Mouse (Mus musculus): ENCODE results near the gene Polrmt. TPM values are rescaled to one million over a fixed set of nuclear protein-coding genes. Genes with fewer than 3 reads are reported as not detected.
A peak's percentile ranks its signal among the peaks of the same experiment; 100 is the strongest.

The Polrmt gene
- polyA plus RNA-seq (2015; fragmentation: Nextera tagmentation; extraction: Ambion mirVana), result 46.2 and 47.8 TPM in 2 replicates

DNA sequence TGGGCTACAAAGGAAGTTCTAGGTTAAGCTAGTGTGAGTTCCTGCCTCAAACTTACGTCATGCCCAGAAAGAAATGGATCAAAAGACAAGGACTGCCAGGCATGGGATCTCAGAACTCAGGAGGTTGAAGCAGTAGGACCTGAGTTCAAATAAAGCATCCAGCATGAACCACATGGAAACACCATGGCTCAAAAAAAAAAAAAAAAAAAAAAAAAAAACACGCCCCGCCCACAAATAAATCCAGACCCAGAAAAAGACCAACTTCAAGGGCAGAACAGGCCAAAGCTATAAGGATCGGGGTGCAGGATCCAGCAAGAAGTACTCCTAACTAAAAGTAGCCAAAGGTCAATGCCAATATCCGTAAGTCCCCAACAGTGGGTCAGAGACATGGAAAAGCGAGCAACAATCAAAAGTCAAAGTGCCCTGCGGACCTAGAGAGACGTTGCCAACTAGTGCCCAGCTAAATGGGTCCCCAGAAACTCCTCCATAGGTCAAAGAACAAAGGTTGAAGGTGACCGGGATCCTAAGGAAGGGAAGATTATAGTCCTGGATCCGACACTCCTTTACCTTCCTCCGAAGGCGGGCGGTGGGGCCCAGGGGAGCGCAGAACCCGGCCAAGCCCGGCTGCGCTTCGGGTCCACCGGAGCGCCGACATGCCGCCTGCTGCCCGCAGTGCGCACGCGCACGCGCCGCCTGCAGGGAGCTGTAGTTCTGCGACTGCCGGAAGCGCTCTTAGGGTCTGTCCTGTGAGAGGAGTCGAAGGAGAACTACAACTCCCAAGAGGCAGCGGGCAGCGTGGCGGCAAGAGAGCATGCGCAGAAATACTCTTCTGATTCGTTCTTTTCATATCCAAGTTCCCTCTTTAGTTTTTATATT lies at the start of gene Polrmt:
Polrmt (minus strand) TSS at position 684 of the 876 bp plus-strand sequence.
- WGBS, result 1% methylated on average over 38 of the region's 38 CpGs
- ATAC-seq (ENCODE audit: low read depth), result peak; percentile 98
- Histone ChIP-seq H3K27ac (ENCODE audit: low read length) (no peak within 1 kb of the TSS), H3K9ac (ENCODE audit: low read length) (peak within 1 kb of the TSS; percentile 82), H3K27me3 (ENCODE audit: control insufficient read depth, insufficient read depth, low read depth, low read length) (no peaks in the 10 kb centered on the region), H3K4me3 (ENCODE audit: low read length) (peak within 1 kb of the TSS; percentile 77), H3K4me2 (ENCODE audit: low read depth, low read length) (peak within 1 kb of the TSS; percentile 72), H3K4me1 (replicated peaks; ENCODE audit: control insufficient read depth, insufficient read depth, low read length) (peaks cover 6% of the 10 kb centered on the region), H3K36me3 (ENCODE audit: control insufficient read depth, insufficient read depth, low read length) (peaks cover 19% of the 10 kb centered on the region), H3K9me3 (ENCODE audit: control insufficient read depth, low read length) (no peaks in the 10 kb centered on the region; the same call in 1 of the 2 replicates)

DNA sequence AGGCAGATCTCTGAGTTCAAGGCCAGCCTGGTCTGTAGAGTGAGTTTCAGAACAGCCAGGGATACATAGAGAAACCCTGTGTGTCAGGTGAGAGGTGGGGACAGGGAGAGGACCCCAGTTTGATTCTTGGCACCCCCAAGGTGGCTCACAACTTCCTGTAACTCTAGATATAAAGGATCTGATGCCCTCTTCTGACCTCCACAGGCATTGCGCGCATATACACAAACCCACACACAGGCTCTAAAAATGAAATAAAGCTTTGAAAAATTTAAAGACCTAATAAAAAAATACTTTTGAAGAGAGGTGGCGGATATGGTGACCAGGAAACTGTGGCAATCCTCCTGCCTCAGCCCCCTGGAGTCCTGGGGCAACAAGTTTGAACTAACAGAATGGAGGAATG lies 49.5 kb upstream of the Polrmt start:
- ATAC-seq (ENCODE audit: low read depth), result no peak
- no peak overlapping the region for H3K4me3 ChIP-seq (ENCODE audit: low read length)
- no peaks in the 10 kb centered on the region for H3K9me3 ChIP-seq (ENCODE audit: control insufficient read depth, low read length)
- H3K27me3 ChIP-seq (ENCODE audit: control insufficient read depth, insufficient read depth, low read depth, low read length), result no peaks in the 10 kb centered on the region
- no peak overlapping the region for H3K27ac ChIP-seq (ENCODE audit: low read length)
- H3K4me2 ChIP-seq (ENCODE audit: low read depth, low read length), result no peak overlapping the region
- peaks cover 12% of the 10 kb centered on the region for H3K4me1 ChIP-seq (replicated peaks; ENCODE audit: control insufficient read depth, insufficient read depth, low read length)
- no peaks in the 10 kb centered on the region for H3K36me3 ChIP-seq (ENCODE audit: control insufficient read depth, insufficient read depth, low read length)
- no peak overlapping the region for H3K9ac ChIP-seq (ENCODE audit: low read length)
- 94% methylated on average over 3 of the region's 3 CpGs for WGBS

DNA sequence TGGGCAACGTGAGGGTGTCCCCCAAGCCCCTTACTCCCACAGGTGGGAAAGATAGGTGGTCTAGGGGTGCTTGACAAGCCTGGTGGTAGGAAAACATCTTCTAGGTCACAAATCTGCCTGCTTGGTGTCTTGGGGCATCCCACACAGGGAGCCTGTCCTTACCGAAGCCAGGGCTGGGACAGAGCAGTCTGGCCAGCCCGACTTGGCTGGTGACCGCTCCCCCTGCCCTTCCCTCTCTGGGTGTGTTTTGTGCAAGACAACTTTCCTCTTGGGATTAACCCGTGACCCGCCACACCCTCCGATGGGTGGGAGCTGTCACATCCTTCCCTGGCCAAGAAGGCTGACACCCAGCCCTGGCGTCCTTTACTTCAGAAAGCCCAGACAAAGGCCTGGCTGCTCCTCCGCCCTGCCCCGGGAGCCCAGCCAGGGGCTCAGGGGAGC lies 48.1 kb upstream of the Polrmt start:
- peak overlapping the region; percentile 71 for H3K27ac ChIP-seq (ENCODE audit: low read length)
- no peaks in the 10 kb centered on the region for H3K9me3 ChIP-seq (ENCODE audit: control insufficient read depth, low read length)
- no peaks in the 10 kb centered on the region for H3K27me3 ChIP-seq (ENCODE audit: control insufficient read depth, insufficient read depth, low read depth, low read length)
- H3K4me3 ChIP-seq (ENCODE audit: low read length), result peak overlapping the region; percentile 94
- peak overlapping the region; percentile 97 for H3K9ac ChIP-seq (ENCODE audit: low read length)
- ATAC-seq (ENCODE audit: low read depth), result peak; percentile 52
- H3K36me3 ChIP-seq (ENCODE audit: control insufficient read depth, insufficient read depth, low read length), result no peaks in the 10 kb centered on the region
- peaks cover 12% of the 10 kb centered on the region for H3K4me1 ChIP-seq (replicated peaks; ENCODE audit: control insufficient read depth, insufficient read depth, low read length)
- 12% methylated on average over 10 of the region's 10 CpGs for WGBS
- H3K4me2 ChIP-seq (ENCODE audit: low read depth, low read length), result peak overlapping the region; percentile 96

DNA sequence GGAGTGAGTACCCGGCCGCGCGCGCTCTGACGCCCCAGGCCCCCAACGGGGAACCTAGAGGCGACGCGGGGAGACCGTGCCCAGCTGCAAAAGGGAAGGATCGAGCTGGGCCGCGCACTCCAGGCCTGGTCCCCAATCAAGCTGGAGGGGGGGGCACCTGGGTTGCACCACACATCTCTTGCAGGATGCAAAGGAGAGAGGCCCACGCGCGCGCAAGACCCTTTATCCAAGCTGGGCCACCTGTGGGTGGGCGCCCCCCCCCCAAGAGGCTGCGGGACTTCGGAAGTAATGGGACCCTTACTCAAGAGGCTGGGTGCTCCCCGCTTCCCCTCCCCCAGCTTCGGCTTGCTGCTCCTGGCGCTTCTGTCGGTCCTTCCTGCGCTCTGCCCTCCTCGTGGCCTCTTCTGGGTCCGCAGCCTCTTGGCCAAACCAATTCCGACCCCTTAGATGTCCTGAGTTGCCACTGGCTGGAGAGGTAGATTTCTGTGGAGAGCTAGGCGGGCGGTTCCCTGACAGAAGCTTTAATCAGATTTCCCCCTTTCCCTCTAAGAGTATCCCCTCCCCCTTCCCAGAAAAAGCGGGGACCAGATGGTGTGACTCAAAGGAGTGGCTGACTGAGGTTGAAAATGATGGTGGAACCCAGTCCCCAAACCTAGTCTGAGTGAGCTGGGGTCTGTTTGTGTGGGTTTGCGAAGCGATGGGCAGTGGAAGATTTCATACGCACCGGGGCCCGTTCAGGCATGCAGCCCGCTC lies 47.5 kb upstream of the Polrmt start:
- 2% methylated on average over 32 of the region's 38 CpGs for WGBS
- Histone ChIP-seq H3K4me1 (replicated peaks; ENCODE audit: control insufficient read depth, insufficient read depth, low read length) (peaks cover 12% of the 10 kb centered on the region), H3K36me3 (ENCODE audit: control insufficient read depth, insufficient read depth, low read length) (no peaks in the 10 kb centered on the region), H3K27ac (ENCODE audit: low read length) (peak overlapping the region; percentile 71), H3K4me2 (ENCODE audit: low read depth, low read length) (peak overlapping the region; percentile 96), H3K27me3 (ENCODE audit: control insufficient read depth, insufficient read depth, low read depth, low read length) (no peaks in the 10 kb centered on the region), H3K9ac (ENCODE audit: low read length) (peak overlapping the region; percentile 97), H3K9me3 (ENCODE audit: control insufficient read depth, low read length) (no peaks in the 10 kb centered on the region), H3K4me3 (ENCODE audit: low read length) (peak overlapping the region; percentile 94)
- ATAC-seq (ENCODE audit: low read depth), result peak; percentile 58

DNA sequence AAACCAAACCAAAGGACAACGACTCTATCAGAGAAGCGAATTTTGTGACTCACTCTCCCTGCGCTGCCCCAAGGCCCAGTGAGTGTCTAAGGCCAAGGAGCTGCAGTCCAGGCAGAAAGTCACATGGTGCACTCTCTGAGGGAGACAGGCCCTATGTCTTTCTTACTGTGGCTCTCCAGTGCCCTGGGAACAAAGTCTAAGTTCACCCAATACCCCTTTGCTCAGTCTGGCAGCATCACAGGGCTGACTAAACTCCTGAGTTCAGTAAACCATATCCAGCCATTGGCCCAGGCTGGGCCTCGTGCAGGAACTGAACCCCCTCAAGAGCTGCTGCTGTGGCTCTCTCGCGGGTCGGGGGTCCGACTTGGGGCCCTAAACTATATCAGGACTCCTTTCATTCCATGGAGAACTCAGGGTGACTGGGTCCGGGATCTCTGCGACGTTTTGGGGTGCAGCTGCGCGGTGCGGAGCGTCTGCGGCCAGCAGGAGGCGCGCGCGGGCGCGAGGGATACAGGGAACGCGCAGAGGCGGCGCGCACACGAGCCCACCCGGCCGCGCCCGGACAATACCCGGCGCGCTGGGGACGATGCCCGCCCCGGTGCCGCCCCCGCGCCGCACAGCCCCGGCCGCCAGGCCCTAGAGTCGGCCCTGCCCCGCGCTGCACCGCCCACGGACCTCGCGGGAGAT lies 46.8 kb upstream of the Polrmt start, which contains the start of gene Palm:
Palm (plus strand) TSS at position 522 of the 687 bp plus-strand sequence.
- ATAC-seq (ENCODE audit: low read depth), result peak; percentile 80
- H3K9ac ChIP-seq (ENCODE audit: low read length), result peak within 1 kb of the TSS; percentile 97
- no peaks in the 10 kb centered on the region for H3K27me3 ChIP-seq (ENCODE audit: control insufficient read depth, insufficient read depth, low read depth, low read length)
- peaks cover 12% of the 10 kb centered on the region for H3K4me1 ChIP-seq (replicated peaks; ENCODE audit: control insufficient read depth, insufficient read depth, low read length)
- H3K4me3 ChIP-seq (ENCODE audit: low read length), result peak within 1 kb of the TSS; percentile 94
- H3K36me3 ChIP-seq (ENCODE audit: control insufficient read depth, insufficient read depth, low read length), result no peaks in the 10 kb centered on the region
- H3K9me3 ChIP-seq (ENCODE audit: control insufficient read depth, low read length), result no peaks in the 10 kb centered on the region
- WGBS, result 6% methylated on average over 40 of the region's 51 CpGs
- H3K27ac ChIP-seq (ENCODE audit: low read length), result peak within 1 kb of the TSS; percentile 71
- H3K4me2 ChIP-seq (ENCODE audit: low read depth, low read length), result peak within 1 kb of the TSS; percentile 96

DNA sequence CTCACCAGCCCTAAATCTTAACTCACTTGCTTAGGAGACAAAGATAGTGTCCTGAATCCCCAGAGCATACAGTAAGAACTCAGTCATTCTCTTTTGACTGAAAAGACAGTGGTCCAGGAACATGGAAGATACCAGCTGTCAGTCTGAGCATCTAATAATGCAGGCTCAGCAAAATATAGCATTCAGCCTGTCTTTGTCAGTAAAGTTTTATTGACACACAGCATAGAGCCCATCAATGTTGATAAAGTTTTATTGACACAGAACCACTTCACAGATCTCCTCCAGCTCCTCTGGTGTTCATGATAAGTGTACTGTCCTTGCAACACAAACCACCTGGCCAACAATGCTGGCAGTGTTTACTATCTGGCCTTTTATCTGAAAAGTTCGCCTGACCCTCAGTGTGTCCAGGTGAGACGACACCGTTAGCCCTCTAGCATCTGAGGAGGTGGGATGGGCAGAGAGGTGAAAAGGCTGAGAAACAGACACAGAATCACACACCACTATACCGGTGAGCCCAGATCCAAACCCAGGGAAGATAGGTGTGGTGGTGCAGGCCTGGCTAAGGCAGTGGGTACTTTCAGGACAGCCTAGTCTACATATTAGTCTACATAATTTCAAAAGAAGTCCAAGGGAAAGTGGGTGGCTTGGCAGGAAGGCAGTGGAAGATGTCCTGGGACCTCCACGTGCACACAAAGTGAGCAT lies 46.1 kb upstream of the Polrmt start:
- Histone ChIP-seq H3K4me3 (ENCODE audit: low read length) (no peak overlapping the region), H3K9me3 (ENCODE audit: control insufficient read depth, low read length) (no peaks in the 10 kb centered on the region), H3K27ac (ENCODE audit: low read length) (no peak overlapping the region), H3K36me3 (ENCODE audit: control insufficient read depth, insufficient read depth, low read length) (no peaks in the 10 kb centered on the region), H3K9ac (ENCODE audit: low read length) (no peak overlapping the region), H3K4me2 (ENCODE audit: low read depth, low read length) (no peak overlapping the region), H3K4me1 (replicated peaks; ENCODE audit: control insufficient read depth, insufficient read depth, low read length) (peaks cover 12% of the 10 kb centered on the region), H3K27me3 (ENCODE audit: control insufficient read depth, insufficient read depth, low read depth, low read length) (no peaks in the 10 kb centered on the region)
- 62% methylated on average over 5 of the region's 5 CpGs for WGBS
- no peak for ATAC-seq (ENCODE audit: low read depth)

DNA sequence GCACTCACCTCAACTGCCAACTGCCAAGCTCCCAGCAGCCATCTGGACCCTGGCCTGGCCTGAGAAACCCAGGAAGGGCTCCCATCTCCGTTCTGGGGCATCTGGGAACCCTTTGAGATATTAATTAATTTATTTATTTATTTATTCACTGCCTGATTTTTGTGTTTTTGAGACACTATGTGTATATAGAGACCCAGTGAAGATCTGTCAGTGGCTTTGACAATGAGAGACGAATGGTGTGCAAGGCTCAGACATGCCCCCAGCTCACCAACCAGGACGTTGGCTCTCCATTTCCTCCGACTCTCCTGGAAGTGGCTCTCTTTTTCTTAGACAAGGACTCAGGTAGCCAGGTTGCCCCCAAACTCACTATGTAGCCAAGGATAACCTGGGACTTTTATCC lies 44.5 kb upstream of the Polrmt start, which contains the start of gene Prss57:
Prss57 (minus strand) TSS at position 101 of the 400 bp plus-strand sequence.
- 74% methylated on average over 4 of the region's 4 CpGs for WGBS
- no peaks in the 10 kb centered on the region for H3K27me3 ChIP-seq (ENCODE audit: control insufficient read depth, insufficient read depth, low read depth, low read length)

DNA sequence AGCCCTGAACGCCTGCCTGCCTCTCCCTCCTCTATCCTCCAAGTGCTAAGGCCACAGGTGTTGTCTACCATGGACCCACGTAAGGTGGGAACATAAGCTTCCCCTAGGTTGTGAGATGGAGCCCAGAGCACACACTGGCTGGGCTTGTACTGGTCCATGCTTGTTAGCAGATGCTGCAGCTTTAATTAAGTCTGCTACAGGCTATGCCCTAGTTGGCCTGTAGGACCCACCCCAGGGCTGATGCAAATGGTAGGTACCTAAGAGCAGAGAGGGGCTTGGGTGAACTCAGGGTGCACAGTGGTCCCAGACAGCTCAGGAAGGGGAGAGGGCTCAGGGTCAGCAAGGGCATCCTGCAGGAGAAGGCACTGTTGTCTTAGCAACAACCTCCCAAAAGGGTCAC lies 43.2 kb upstream of the Polrmt start:
- Histone ChIP-seq H3K9ac (ENCODE audit: low read length) (no peak overlapping the region), H3K4me3 (ENCODE audit: low read length) (no peak overlapping the region), H3K27ac (ENCODE audit: low read length) (no peak overlapping the region), H3K9me3 (ENCODE audit: control insufficient read depth, low read length) (no peaks in the 10 kb centered on the region), H3K4me1 (replicated peaks; ENCODE audit: control insufficient read depth, insufficient read depth, low read length) (peaks cover 7% of the 10 kb centered on the region), H3K36me3 (ENCODE audit: control insufficient read depth, insufficient read depth, low read length) (no peaks in the 10 kb centered on the region), H3K27me3 (ENCODE audit: control insufficient read depth, insufficient read depth, low read depth, low read length) (no peaks in the 10 kb centered on the region), H3K4me2 (ENCODE audit: low read depth, low read length) (no peak overlapping the region)
- WGBS, result 43% methylated on average over 2 of the region's 2 CpGs
- no peak for ATAC-seq (ENCODE audit: low read depth)

More for the DNA sequence above, 44.5 kb upstream of the Polrmt start, which contains the start of gene Prss57:
- H3K4me2 ChIP-seq (ENCODE audit: low read depth, low read length), result no peak within 1 kb of the TSS
- H3K27ac ChIP-seq (ENCODE audit: low read length), result no peak within 1 kb of the TSS
- no peak within 1 kb of the TSS for H3K4me3 ChIP-seq (ENCODE audit: low read length)
- ATAC-seq (ENCODE audit: low read depth), result no peak
- no peaks in the 10 kb centered on the region for H3K9me3 ChIP-seq (ENCODE audit: control insufficient read depth, low read length)
- H3K9ac ChIP-seq (ENCODE audit: low read length), result no peak within 1 kb of the TSS
- H3K4me1 ChIP-seq (replicated peaks; ENCODE audit: control insufficient read depth, insufficient read depth, low read length), result peaks cover 12% of the 10 kb centered on the region
- no peaks in the 10 kb centered on the region for H3K36me3 ChIP-seq (ENCODE audit: control insufficient read depth, insufficient read depth, low read length)

Data from lung, embryonic 16.5 days (tissue).